Mouse (Mus musculus) liver, embryonic 15.5 days (tissue): ENCODE data around the gene Arhgef7. TPM values are rescaled to one million over a fixed set of nuclear protein-coding genes. Genes with fewer than 3 reads are reported as not detected.

Experiments used
- ATAC-seq: fragments of 200-750 bp; cut with Nextera tagmentation; 2 replicates; pipeline ENCODE4 v1.8.0; 2017; ENCODE audit warnings: moderate number of reproducible peaks, mild to moderate bottlenecking, moderate library complexity; ENCODE audit not compliant: insufficient read depth
- H3K27ac ChIP-seq: fragments of 300-500 bp; sonication (generic); replicated peaks from 2 replicates; pipeline ENCODE4 v1.5.1; 2015; ENCODE audit warnings: mild to moderate bottlenecking, inconsistent platforms
- H3K27me3 ChIP-seq: fragments of 300-500 bp; sonication (generic); 2 replicates; pipeline ENCODE4 v1.6.1; 2015; ENCODE audit warnings: mild to moderate bottlenecking, inconsistent platforms
- H3K36me3 ChIP-seq: fragments of 300-500 bp; sonication (generic); replicated peaks from 2 replicates; pipeline ENCODE4 v1.6.1; 2015; ENCODE audit warnings: moderate library complexity, mild to moderate bottlenecking, inconsistent platforms
- H3K4me1 ChIP-seq: fragments of 300-500 bp; sonication (generic); replicated peaks from 2 replicates; pipeline ENCODE4 v1.6.1; 2015; ENCODE audit warnings: inconsistent platforms
- H3K4me2 ChIP-seq: fragments of 300-500 bp; sonication (generic); 2 replicates; pipeline ENCODE4 v1.6.1; 2015; ENCODE audit warnings: moderate library complexity, mild to moderate bottlenecking, inconsistent platforms
- H3K4me3 ChIP-seq: fragments of 300-500 bp; sonication (generic); replicated peaks from 2 replicates; pipeline ENCODE4 v1.5.1; 2015; ENCODE audit warnings: mild to moderate bottlenecking, inconsistent platforms
- H3K9ac ChIP-seq: fragments of 300-500 bp; sonication (generic); 2 replicates; pipeline ENCODE4 v1.6.1; 2015; ENCODE audit warnings: moderate library complexity, mild to moderate bottlenecking, inconsistent platforms
- H3K9me3 ChIP-seq: fragments of 300-500 bp; sonication (generic); replicated peaks from 2 replicates; pipeline ENCODE4 v1.6.1; 2016; ENCODE audit warnings: inconsistent platforms
- WGBS: fragments of 180-500 bp; shearing (Covaris S2); methylation state at CpG from one replicate; pipeline ENCODE4 v1.1.7; 2015; ENCODE audit warnings: mixed read lengths; ENCODE audit not compliant: insufficient replicate concordance; 5-methylcytosine and 5-hydroxymethylcytosine counted together
- polyA plus RNA-seq: library from polyadenylated mRNA; unstranded; fragments of >200 nt; fragmentation: Nextera tagmentation; extraction: Ambion mirVana; gene quantifications from 2 replicates; pipeline ENCODE4 v1.2.1, GENCODE M21; 2015

The Arhgef7 gene
- polyA plus RNA-seq, 1 experiment from 2014 or later, result 9.5 TPM

GRCm38 (mm10) chr8:11799098-11799497 is 71.6 kb downstream of the Arhgef7 start:
- H3K27ac ChIP-seq, result no peak overlapping the region
- no peak for ATAC-seq
- H3K9me3 ChIP-seq, result no peaks in the 10 kb centered on the region
- H3K27me3 ChIP-seq, result no peaks in the 10 kb centered on the region
- H3K4me1 ChIP-seq, result 0 out of 2 replicates have a peak, but pooled peaks cover 3% of the 10 kb centered on the region
- H3K36me3 ChIP-seq, result peaks cover 44% of the 10 kb centered on the region
- 85% methylated on average over 3 of the region's 3 CpGs for WGBS
- H3K4me2 ChIP-seq, result no peak overlapping the region
- no peak overlapping the region for H3K9ac ChIP-seq
- H3K4me3 ChIP-seq, result no peak overlapping the region

- Histone ChIP-seq H3K4me1 (0 out of 2 replicates have a peak, but pooled peaks cover 3% of the 10 kb centered on the region), H3K27me3 (no peaks in the 10 kb centered on the region), H3K9me3 (no peaks in the 10 kb centered on the region), H3K4me3 (no peak overlapping the region), H3K36me3 (peaks cover 52% of the 10 kb centered on the region), H3K9ac (no peak overlapping the region), H3K27ac (no peak overlapping the region), H3K4me2 (no peak overlapping the region)
- WGBS, result 76% methylated on average over 7 of the region's 7 CpGs
- ATAC-seq, result no peak
Measured at GRCm38 (mm10) chr8:11800481-11800880, 73.0 kb downstream of the Arhgef7 start.

GRCm38 (mm10) chr8:11801571-11801970 is 74.0 kb downstream of the Arhgef7 start:
- Histone ChIP-seq H3K27me3 (no peaks in the 10 kb centered on the region), H3K27ac (no peak overlapping the region), H3K9me3 (no peaks in the 10 kb centered on the region), H3K4me3 (no peak overlapping the region), H3K4me2 (no peak overlapping the region), H3K36me3 (peaks cover 57% of the 10 kb centered on the region), H3K9ac (no peak overlapping the region), H3K4me1 (0 out of 2 replicates have a peak, but pooled peaks cover 3% of the 10 kb centered on the region)
- no peak for ATAC-seq
- 74% methylated on average over 8 of the region's 8 CpGs for WGBS

- Histone ChIP-seq H3K9ac (no peak overlapping the region), H3K4me1 (0 out of 2 replicates have a peak, but pooled peaks cover 3% of the 10 kb centered on the region), H3K9me3 (no peaks in the 10 kb centered on the region), H3K27me3 (no peaks in the 10 kb centered on the region), H3K36me3 (peaks cover 71% of the 10 kb centered on the region), H3K27ac (no peak overlapping the region), H3K4me3 (no peak overlapping the region), H3K4me2 (no peak overlapping the region)
- WGBS, result 74% methylated on average over 4 of the region's 4 CpGs
- ATAC-seq, result no peak
Measured at GRCm38 (mm10) chr8:11804914-11805313, 77.4 kb downstream of the Arhgef7 start.

GRCm38 (mm10) chr8:11806252-11806651 is 78.7 kb downstream of the Arhgef7 start:
- H3K4me1 ChIP-seq, result no peaks in the 10 kb centered on the region
- H3K9ac ChIP-seq, result no peak overlapping the region
- H3K9me3 ChIP-seq, result no peaks in the 10 kb centered on the region
- no peak for ATAC-seq
- 79% methylated on average over 6 of the region's 6 CpGs for WGBS
- no peaks in the 10 kb centered on the region for H3K27me3 ChIP-seq
- H3K4me2 ChIP-seq, result no peak overlapping the region
- H3K36me3 ChIP-seq, result peaks cover 74% of the 10 kb centered on the region
- H3K4me3 ChIP-seq, result no peak overlapping the region
- H3K27ac ChIP-seq, result no peak overlapping the region

- Histone ChIP-seq H3K36me3 (peaks cover 67% of the 10 kb centered on the region), H3K9me3 (no peaks in the 10 kb centered on the region), H3K4me2 (no peak overlapping the region), H3K27ac (no peak overlapping the region), H3K9ac (no peak overlapping the region), H3K27me3 (no peaks in the 10 kb centered on the region), H3K4me3 (no peak overlapping the region), H3K4me1 (no peaks in the 10 kb centered on the region)
- WGBS, result 73% methylated on average over 3 of the region's 3 CpGs
- no peak for ATAC-seq
Measured at GRCm38 (mm10) chr8:11807361-11807760, 79.8 kb downstream of the Arhgef7 start.

GRCm38 (mm10) chr8:11808047-11808446 is 80.5 kb downstream of the Arhgef7 start:
- 67% methylated on average over 5 of the region's 5 CpGs for WGBS
- peaks cover 67% of the 10 kb centered on the region for H3K36me3 ChIP-seq
- H3K4me1 ChIP-seq, result no peaks in the 10 kb centered on the region
- H3K27me3 ChIP-seq, result no peaks in the 10 kb centered on the region
- H3K4me2 ChIP-seq, result no peak overlapping the region
- H3K27ac ChIP-seq, result no peak overlapping the region
- H3K9ac ChIP-seq, result no peak overlapping the region
- no peak for ATAC-seq
- no peaks in the 10 kb centered on the region for H3K9me3 ChIP-seq
- H3K4me3 ChIP-seq, result no peak overlapping the region

GRCm38 (mm10) chr8:11810426-11810825 is 82.9 kb downstream of the Arhgef7 start:
- Histone ChIP-seq H3K4me2 (no peak overlapping the region), H3K9ac (no peak overlapping the region), H3K9me3 (no peaks in the 10 kb centered on the region), H3K4me1 (peaks cover 7% of the 10 kb centered on the region; the same call in 1 of the 2 replicates), H3K4me3 (no peak overlapping the region), H3K36me3 (peaks cover 65% of the 10 kb centered on the region), H3K27ac (no peak overlapping the region), H3K27me3 (no peaks in the 10 kb centered on the region)
- ATAC-seq, result no peak
- 89% methylated on average over 5 of the region's 5 CpGs for WGBS

- H3K4me1 ChIP-seq, result peaks cover 7% of the 10 kb centered on the region; the same call in 1 of the 2 replicates
- H3K36me3 ChIP-seq, result peaks cover 73% of the 10 kb centered on the region
- no peak overlapping the region for H3K4me2 ChIP-seq
- H3K4me3 ChIP-seq, result no peak overlapping the region
- ATAC-seq, result no peak
- 75% methylated on average over 7 of the region's 7 CpGs for WGBS
- no peak overlapping the region for H3K9ac ChIP-seq
- H3K27ac ChIP-seq, result no peak overlapping the region
- H3K27me3 ChIP-seq, result no peaks in the 10 kb centered on the region
- no peaks in the 10 kb centered on the region for H3K9me3 ChIP-seq
Measured at GRCm38 (mm10) chr8:11813801-11814200, 86.3 kb downstream of the Arhgef7 start.

GRCm38 (mm10) chr8:11815206-11815605 is 87.7 kb downstream of the Arhgef7 start:
- no peak overlapping the region for H3K4me2 ChIP-seq
- no peaks in the 10 kb centered on the region for H3K27me3 ChIP-seq
- ATAC-seq, result no peak
- WGBS, result 68% methylated on average over 7 of the region's 7 CpGs
- H3K9me3 ChIP-seq, result no peaks in the 10 kb centered on the region
- peaks cover 7% of the 10 kb centered on the region; the same call in 1 of the 2 replicates for H3K4me1 ChIP-seq
- no peak overlapping the region for H3K27ac ChIP-seq
- H3K36me3 ChIP-seq, result peaks cover 73% of the 10 kb centered on the region
- no peak overlapping the region for H3K9ac ChIP-seq
- H3K4me3 ChIP-seq, result no peak overlapping the region

- ATAC-seq, result no peak
- 74% methylated on average over 5 of the region's 5 CpGs for WGBS
- Histone ChIP-seq H3K4me1 (no peaks in the 10 kb centered on the region), H3K9ac (no peak overlapping the region), H3K4me2 (no peak overlapping the region), H3K27me3 (no peaks in the 10 kb centered on the region), H3K36me3 (peaks cover 88% of the 10 kb centered on the region), H3K4me3 (no peak overlapping the region), H3K9me3 (no peaks in the 10 kb centered on the region), H3K27ac (no peak overlapping the region)
Measured at GRCm38 (mm10) chr8:11820136-11820535, 92.6 kb downstream of the Arhgef7 start.

GRCm38 (mm10) chr8:11820568-11820967 is 93.0 kb downstream of the Arhgef7 start:
- ATAC-seq, result no peak

More at GRCm38 (mm10) chr8:11820568-11820967, 93.0 kb downstream of the Arhgef7 start:
- Histone ChIP-seq H3K4me1 (no peaks in the 10 kb centered on the region), H3K9me3 (no peaks in the 10 kb centered on the region), H3K27me3 (no peaks in the 10 kb centered on the region), H3K36me3 (peaks cover 86% of the 10 kb centered on the region), H3K4me3 (no peak overlapping the region), H3K27ac (no peak overlapping the region), H3K9ac (no peak overlapping the region), H3K4me2 (no peak overlapping the region)
- WGBS, result 75% methylated on average over 5 of the region's 5 CpGs
